Mouse (Mus musculus) cerebellum, postnatal 4 days (tissue): Measurements from ENCODE around the gene Adcy9.

Source experiments
- DNase-seq, 2 experiments: peaks; one replicate each; pipeline ENCODE4 v3.0.0; 2022; ENCODE audit warnings: low spot score in 2 of 2, mixed read lengths in 1 of 2

Adcy9 gene

GRCm38 (mm10) chr16:4420298-4421054 lies at the start of gene Adcy9:
Gene Adcy9, minus strand, starts transcription at chr16:4420498.
- peak; percentile 77 to 92 for DNase-seq

- DNase-seq = no peak
Observed at GRCm38 (mm10) chr16:4469599-4470352, 49.5 kb upstream of the Adcy9 start.

- no peak for DNase-seq
Observed at GRCm38 (mm10) chr16:4464529-4465089, 44.3 kb upstream of the Adcy9 start.

GRCm38 (mm10) chr16:4457927-4458326 lies 37.6 kb upstream of the Adcy9 start:
- no peak for DNase-seq

GRCm38 (mm10) chr16:4456391-4456790 lies 36.1 kb upstream of the Adcy9 start:
- no peak for DNase-seq

GRCm38 (mm10) chr16:4455693-4456092 lies 35.4 kb upstream of the Adcy9 start:
- DNase-seq = no peak

- DNase-seq = no peak
Observed at GRCm38 (mm10) chr16:4454563-4454962, 34.3 kb upstream of the Adcy9 start.

GRCm38 (mm10) chr16:4449418-4449817 lies 29.1 kb upstream of the Adcy9 start:
- DNase-seq = no peak

GRCm38 (mm10) chr16:4448235-4448634 lies 27.9 kb upstream of the Adcy9 start:
- DNase-seq = no peak

GRCm38 (mm10) chr16:4446395-4446794 lies 26.1 kb upstream of the Adcy9 start:
- no peak for DNase-seq

GRCm38 (mm10) chr16:4444378-4444777 lies 24.1 kb upstream of the Adcy9 start:
- DNase-seq = no peak

- no peak for DNase-seq
Observed at GRCm38 (mm10) chr16:4439302-4440066, 19.2 kb upstream of the Adcy9 start.

- DNase-seq = no peak
Observed at GRCm38 (mm10) chr16:4436738-4437137, 16.4 kb upstream of the Adcy9 start.

GRCm38 (mm10) chr16:4435371-4435770 lies 15.1 kb upstream of the Adcy9 start:
- DNase-seq = no peak

- DNase-seq = no peak
Observed at GRCm38 (mm10) chr16:4431841-4432240, 11.5 kb upstream of the Adcy9 start.

GRCm38 (mm10) chr16:4431013-4431412 lies 10.7 kb upstream of the Adcy9 start:
- DNase-seq = no peak

GRCm38 (mm10) chr16:4430232-4430631 lies 9.9 kb upstream of the Adcy9 start:
- no peak for DNase-seq

- DNase-seq = no peak
Observed at GRCm38 (mm10) chr16:4425658-4426234, 5.4 kb upstream of the Adcy9 start.

GRCm38 (mm10) chr16:4423613-4424012 lies 3.3 kb upstream of the Adcy9 start:
- DNase-seq = no peak

- DNase-seq = no peak
Observed at GRCm38 (mm10) chr16:4422991-4423390, 2.7 kb upstream of the Adcy9 start.

GRCm38 (mm10) chr16:4419546-4420297 lies 576 bp downstream of the Adcy9 start:
- DNase-seq = peak in 1 of 2 experiments; percentile 22
